Mouse (Mus musculus): ENCODE data around the gene Tff2.

Gene Tff2

GRCm38 (mm10) chr17:31144040-31145037 is at the start of gene Tff2:
Gene Tff2 (minus strand): TSS chr17:31144282.
- peak; percentile 90 for DNase-seq (ENCODE audit: low read depth, low spot score)

GRCm38 (mm10) chr17:31193360-31193759 is 49.3 kb upstream of the Tff2 start:
- DNase-seq (ENCODE audit: low read depth, low spot score) = no peak

GRCm38 (mm10) chr17:31192663-31193062 is 48.6 kb upstream of the Tff2 start:
- DNase-seq (ENCODE audit: low read depth, low spot score) = no peak

GRCm38 (mm10) chr17:31191825-31192224 is 47.7 kb upstream of the Tff2 start:
- DNase-seq (ENCODE audit: low read depth, low spot score) = no peak

GRCm38 (mm10) chr17:31187370-31187769 is 43.3 kb upstream of the Tff2 start:
- DNase-seq (ENCODE audit: low read depth, low spot score) = peak; percentile 77

- DNase-seq (ENCODE audit: low read depth, low spot score) = no peak
Measured at GRCm38 (mm10) chr17:31184269-31184990, 40.3 kb upstream of the Tff2 start.

- peak; percentile 44 for DNase-seq (ENCODE audit: low read depth, low spot score)
Measured at GRCm38 (mm10) chr17:31183180-31183974, 39.3 kb upstream of the Tff2 start.

GRCm38 (mm10) chr17:31181490-31181889 is 37.4 kb upstream of the Tff2 start:
- no peak for DNase-seq (ENCODE audit: low read depth, low spot score)

- no peak for DNase-seq (ENCODE audit: low read depth, low spot score)
Measured at GRCm38 (mm10) chr17:31176321-31176720, 32.2 kb upstream of the Tff2 start.

GRCm38 (mm10) chr17:31169796-31170195 is 25.7 kb upstream of the Tff2 start:
- no peak for DNase-seq (ENCODE audit: low read depth, low spot score)

GRCm38 (mm10) chr17:31165127-31165526 is 21.0 kb upstream of the Tff2 start, which contains the start of gene Tff1:
Gene Tff1 (minus strand): TSS chr17:31165277.
- DNase-seq (ENCODE audit: low read depth, low spot score) = no peak

GRCm38 (mm10) chr17:31163821-31164220 is 19.7 kb upstream of the Tff2 start:
- no peak for DNase-seq (ENCODE audit: low read depth, low spot score)

GRCm38 (mm10) chr17:31162607-31163006 is 18.5 kb upstream of the Tff2 start:
- DNase-seq (ENCODE audit: low read depth, low spot score) = no peak

GRCm38 (mm10) chr17:31160291-31160690 is 16.2 kb upstream of the Tff2 start:
- no peak for DNase-seq (ENCODE audit: low read depth, low spot score)

GRCm38 (mm10) chr17:31157921-31158320 is 13.8 kb upstream of the Tff2 start:
- DNase-seq (ENCODE audit: low read depth, low spot score) = peak; percentile 73

- DNase-seq (ENCODE audit: low read depth, low spot score) = no peak
Measured at GRCm38 (mm10) chr17:31153785-31154184, 9.7 kb upstream of the Tff2 start.

- DNase-seq (ENCODE audit: low read depth, low spot score) = no peak
Measured at GRCm38 (mm10) chr17:31152966-31153499, 9.0 kb upstream of the Tff2 start.

- DNase-seq (ENCODE audit: low read depth, low spot score) = no peak
Measured at GRCm38 (mm10) chr17:31152512-31152911, 8.4 kb upstream of the Tff2 start.

GRCm38 (mm10) chr17:31145998-31146397 is 1.9 kb upstream of the Tff2 start:
- no peak for DNase-seq (ENCODE audit: low read depth, low spot score)

GRCm38 (mm10) chr17:31142116-31142515 is 2.0 kb downstream of the Tff2 start:
- no peak for DNase-seq (ENCODE audit: low read depth, low spot score)

GRCm38 (mm10) chr17:31138398-31138797 is 5.7 kb downstream of the Tff2 start:
- DNase-seq (ENCODE audit: low read depth, low spot score) = peak; percentile 75
